Mouse (Mus musculus): Measurements from ENCODE around the gene Pak6.

Pak6 gene

DNA sequence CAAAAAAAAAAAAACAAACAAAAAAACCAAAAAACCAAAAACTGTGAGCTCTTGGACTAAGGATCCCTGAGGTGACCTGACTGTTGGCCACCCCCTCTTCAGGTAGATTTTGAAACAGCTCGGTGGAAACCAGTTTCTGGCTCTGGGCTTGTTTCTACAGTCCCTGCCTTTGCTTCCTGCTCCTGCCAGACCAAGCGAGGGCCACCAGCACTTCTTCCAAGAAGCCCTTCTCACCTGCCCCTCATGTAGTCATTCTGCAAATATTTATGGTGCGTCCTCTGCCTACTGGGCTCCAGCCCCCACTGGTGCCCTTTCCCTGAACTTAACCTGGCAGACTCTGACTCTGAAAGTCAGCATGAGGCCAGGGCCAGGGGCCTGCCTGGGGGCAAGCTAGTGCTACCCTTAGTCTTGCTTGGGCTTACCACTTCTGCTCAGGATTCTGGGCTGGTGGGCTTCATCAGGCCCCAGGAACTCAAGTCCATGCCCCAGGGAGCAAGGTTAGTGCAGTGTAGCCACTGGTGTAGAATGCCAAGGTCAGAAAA lies 1.9 kb downstream of the Pak6 start:
- DNase-seq (ENCODE audit: low spot score), result no peak

GRCm38 (mm10) chr2:118665616-118666015 lies 2.5 kb downstream of the Pak6 start:
- DNase-seq (ENCODE audit: low spot score), result no peak

DNA sequence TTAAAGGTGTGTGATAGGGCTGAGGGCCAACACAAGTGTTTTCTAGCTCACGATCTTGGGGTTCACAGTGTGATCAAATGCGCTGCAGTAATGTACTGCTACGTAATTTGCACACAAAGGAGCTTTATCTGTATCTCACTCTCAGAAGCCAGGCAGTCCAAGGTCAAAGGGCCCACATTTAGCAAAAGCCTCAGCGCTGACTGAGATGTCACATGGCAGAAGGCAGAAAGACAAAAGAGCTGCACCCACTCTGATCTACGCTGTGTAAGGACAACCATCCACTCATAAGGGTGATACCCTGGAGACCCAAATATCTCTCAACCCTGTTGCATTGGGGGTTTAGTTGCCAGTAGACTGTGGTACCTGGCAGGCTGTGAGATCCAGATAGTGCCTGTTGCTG lies 4.1 kb downstream of the Pak6 start:
- DNase-seq (ENCODE audit: low spot score), result no peak

DNA sequence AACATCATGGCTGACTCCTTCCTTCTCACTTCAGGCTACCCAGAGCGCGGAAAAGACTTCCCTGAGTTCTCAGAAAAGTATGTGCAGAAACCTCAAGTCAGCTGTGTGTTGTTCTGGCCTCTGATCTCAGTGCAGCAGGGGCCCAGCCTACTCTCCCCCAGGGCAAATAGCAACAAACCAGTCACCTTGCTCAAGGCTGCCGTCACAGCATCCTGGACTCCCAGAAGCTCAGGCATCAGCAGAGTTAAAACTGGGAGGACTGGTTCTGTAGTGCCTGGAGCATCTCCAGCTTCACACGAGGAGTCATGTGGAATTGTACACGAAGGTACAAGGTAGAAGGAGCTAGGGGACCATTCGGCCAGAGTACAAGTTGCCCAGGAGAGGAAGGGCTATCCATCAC lies 6.1 kb downstream of the Pak6 start:
- no peak for DNase-seq (ENCODE audit: low spot score)

DNA sequence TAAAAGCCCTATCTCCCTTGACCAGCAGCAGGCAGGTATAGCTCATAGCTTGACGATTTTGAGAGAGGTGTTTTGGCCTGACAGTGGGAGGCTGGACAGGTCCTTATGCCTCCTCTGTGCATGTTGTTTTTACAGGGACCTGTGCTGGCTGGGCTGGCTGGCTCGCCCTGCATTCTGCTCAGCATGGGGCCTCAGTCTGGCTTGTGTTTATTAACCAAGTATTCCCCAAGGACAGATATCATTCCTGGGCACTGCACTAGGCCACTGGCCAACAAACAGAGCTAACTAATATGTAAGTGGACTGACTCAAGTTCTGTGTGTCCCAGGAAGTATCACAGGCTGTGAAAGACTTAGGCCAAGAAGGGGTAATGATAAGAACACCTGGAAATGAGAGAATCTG lies 6.7 kb downstream of the Pak6 start:
- DNase-seq (ENCODE audit: low spot score), result no peak

- no peak for DNase-seq (ENCODE audit: low spot score)
Measured at GRCm38 (mm10) chr2:118671728-118672127, 8.6 kb downstream of the Pak6 start.

DNA sequence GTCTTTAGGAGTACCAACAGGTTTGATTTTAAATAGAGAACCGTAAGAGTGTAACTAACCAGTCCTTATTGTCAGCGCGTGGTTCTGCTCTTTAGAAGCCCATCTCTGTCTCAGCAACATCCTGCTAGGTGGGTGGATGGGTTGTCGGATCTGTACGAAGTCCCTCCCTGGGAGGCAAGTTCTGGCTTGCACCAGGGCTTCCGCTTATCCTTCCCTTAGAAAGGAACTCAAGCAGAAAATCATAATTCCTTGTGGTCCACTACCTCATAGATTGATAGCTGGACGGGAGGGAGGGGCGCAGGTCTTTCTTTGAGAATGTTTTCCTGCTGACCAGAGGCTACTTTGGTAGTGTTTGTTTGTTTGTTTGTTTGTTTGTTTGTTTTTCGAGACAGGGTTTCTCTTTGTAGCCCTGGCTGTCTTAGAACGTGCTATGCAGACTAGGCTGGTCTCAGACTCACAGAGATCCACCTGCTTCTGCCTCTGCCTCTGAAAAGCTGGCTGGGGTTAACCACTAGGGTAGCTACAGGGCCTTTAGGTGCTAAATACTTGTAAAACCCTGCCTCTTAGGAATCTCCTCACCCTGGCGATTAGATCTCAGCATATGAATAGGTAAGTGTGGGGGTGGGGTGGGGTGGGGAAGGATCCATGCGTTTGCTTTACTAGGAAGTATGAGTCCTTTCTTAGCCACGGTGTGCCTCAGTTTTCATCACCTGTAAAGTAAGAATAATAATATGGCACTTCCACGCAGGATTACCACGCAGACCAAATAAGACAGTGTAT lies 10.8 kb downstream of the Pak6 start:
- DNase-seq (ENCODE audit: low spot score), result no peak

GRCm38 (mm10) chr2:118674500-118674899 lies 11.4 kb downstream of the Pak6 start:
- DNase-seq (ENCODE audit: low spot score), result no peak

- peak; percentile 49 for DNase-seq (ENCODE audit: low spot score)
Measured at GRCm38 (mm10) chr2:118676839-118677741, 14.0 kb downstream of the Pak6 start.

- DNase-seq (ENCODE audit: low spot score), result no peak
Measured at GRCm38 (mm10) chr2:118677817-118678216, 14.7 kb downstream of the Pak6 start.

DNA sequence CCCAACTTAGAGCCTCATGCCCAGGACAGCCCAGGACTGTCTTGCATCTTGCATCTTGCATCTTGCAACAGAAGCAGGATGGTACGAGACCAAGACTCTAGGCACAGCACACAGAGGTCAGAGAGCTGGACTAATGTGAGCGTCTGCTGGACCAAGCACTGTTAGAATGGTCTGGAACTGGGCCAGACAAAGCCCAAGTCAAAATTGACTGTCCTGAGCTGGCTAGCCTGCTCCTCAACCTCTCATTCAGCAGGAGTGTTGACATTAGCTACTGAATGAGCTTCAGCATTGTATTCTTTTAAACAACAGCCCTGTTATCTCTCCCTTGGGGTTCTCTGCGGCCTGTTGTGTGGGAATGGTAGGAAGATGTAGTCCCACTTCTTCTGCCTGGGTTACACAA lies 16.5 kb downstream of the Pak6 start:
- DNase-seq (ENCODE audit: low spot score), result no peak

DNA sequence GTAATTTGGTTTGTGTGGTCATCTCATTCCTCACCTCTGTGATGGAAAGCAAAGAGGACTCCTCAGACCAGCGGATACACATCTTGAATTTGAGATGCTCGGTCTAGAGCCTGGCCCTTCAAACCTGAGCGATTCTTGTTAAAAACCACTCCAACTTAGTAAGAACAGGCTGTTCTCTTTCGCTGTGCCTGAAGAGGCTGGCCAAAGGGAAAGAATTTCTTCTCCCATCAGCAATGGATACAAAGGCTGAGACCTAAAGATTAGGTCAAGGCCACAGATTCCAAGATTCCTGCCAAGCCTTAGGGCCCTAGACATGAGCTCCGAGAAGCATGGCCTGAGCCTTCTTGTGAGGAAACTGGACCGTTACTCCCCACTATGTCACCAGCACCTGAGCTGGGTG lies 17.8 kb downstream of the Pak6 start:
- DNase-seq (ENCODE audit: low spot score), result no peak

GRCm38 (mm10) chr2:118682544-118683260 lies 19.6 kb downstream of the Pak6 start:
- no peak for DNase-seq (ENCODE audit: low spot score)

GRCm38 (mm10) chr2:118685088-118685487 lies 22.0 kb downstream of the Pak6 start:
- DNase-seq (ENCODE audit: low spot score), result no peak

DNA sequence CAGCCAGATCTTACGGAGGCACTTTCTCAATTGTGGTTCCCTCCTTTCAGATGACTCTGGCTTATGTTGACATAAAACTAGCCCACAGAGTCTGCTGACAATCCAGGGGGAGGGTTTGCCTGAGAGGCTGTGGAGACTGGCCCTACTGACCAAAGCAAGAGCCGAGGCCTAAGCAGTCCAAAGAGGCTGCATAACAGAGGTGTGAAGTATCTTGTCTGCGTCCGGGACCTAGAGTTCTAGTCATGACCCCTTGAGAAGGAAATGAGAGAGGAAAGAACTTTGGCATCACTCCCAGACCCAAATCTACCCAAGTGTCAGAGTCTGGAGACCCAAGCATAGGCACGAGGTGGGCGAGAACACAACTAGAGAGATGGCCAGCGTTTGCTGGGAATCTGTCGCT lies 23.6 kb downstream of the Pak6 start:
- DNase-seq (ENCODE audit: low spot score), result no peak

- no peak for DNase-seq (ENCODE audit: low spot score)
Measured at GRCm38 (mm10) chr2:118687791-118688190, 24.7 kb downstream of the Pak6 start.

DNA sequence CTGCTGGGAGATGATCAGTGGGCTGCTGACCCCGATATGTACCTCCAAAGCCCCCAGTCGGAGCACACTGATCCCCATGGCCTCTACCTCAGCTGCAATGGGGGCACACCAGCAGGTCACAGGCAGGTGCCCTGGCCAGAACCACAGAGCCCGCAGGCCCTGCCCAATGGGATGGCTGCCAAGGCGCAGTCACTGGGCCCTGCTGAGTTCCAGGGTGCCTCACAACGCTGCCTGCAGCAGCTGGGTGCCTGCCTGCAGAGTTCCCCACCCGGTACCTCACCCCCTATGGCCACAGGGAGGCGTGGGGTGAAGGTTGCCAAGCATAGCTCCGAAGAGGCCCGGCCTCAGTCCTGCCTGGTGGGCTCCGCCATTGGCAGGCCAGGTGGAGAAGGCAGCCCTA lies 26.8 kb downstream of the Pak6 start:
- DNase-seq (ENCODE audit: low spot score), result no peak

GRCm38 (mm10) chr2:118693370-118693966 lies 30.4 kb downstream of the Pak6 start:
- DNase-seq (ENCODE audit: low spot score), result no peak

- peak; percentile 51 for DNase-seq (ENCODE audit: low spot score)
Measured at GRCm38 (mm10) chr2:118695677-118696232, 32.7 kb downstream of the Pak6 start.

DNA sequence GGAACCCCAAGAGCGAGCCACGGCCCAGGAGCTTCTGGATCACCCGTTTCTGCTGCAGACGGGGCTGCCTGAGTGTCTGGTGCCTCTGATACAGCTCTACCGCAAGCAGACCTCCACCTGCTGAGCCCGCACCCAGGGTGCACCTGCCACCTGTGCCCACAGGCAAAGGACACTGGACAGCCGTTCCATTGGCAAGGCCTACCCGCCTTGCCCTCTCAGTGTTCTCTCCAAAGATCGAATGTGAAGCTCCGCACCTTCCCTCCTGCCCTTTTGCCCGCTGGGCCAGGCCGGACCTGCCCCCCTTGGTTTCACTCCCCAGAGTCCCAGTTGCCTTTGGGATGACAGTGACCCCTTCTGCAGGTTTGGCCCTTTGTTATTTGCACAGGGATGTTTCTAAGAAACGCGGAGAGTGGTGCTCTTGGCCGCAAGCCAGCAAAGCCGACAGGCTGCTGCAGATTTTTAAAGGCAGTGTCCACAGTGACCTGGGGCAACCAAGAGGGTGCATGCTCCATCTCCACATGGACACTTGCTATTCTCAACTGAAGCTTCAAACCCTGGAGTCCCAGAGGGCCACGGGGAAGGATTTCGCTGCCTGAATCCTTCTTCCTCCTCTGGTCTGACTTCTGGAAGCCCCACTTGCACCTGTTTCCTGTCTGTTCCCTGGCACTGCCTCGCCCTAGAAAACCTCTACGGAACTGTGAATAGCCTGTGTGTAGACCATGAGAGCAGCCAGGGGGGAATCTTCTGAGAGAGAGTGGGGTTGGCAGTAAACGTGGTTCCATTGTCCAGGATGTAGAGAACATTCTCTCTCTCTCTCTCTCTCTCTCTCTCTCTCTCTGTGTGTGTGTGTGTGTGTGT lies 33.6 kb downstream of the Pak6 start:
- DNase-seq (ENCODE audit: low spot score), result no peak
